16 mouse cellular contexts compared by ENCODE assay signal in genomic region chr4:83662301-83662700, GRCm38 (mm10).
"Had no signal": no experiment of that assay in that cellular context is flagged by ENCODE, and none has a peak within 500 bp of the region (broad histone marks: within the 10 kb centered on the region; RNA-seq: fewer than 3 reads in every experiment).

No protein-coding gene starts in this region.

- H3K27me3 ChIP-seq: neural tube, embryonic 12.5 days; neural tube, embryonic 13.5 days; neural tube, embryonic 15.5 days; stomach, embryonic 15.5 days had no signal

- H3K36me3 ChIP-seq: neural tube, embryonic 12.5 days; neural tube, embryonic 13.5 days; neural tube, embryonic 15.5 days; stomach, embryonic 15.5 days had no signal

- H3K9ac ChIP-seq: neural tube, embryonic 12.5 days; neural tube, embryonic 13.5 days; neural tube, embryonic 15.5 days; stomach, embryonic 15.5 days had no signal

- H3K27ac ChIP-seq: neural tube, embryonic 12.5 days; neural tube, embryonic 13.5 days; neural tube, embryonic 15.5 days; stomach, embryonic 15.5 days; stomach, postnatal 0 days had no signal

- H3K4me1 ChIP-seq: neural tube, embryonic 12.5 days; neural tube, embryonic 13.5 days; neural tube, embryonic 15.5 days; stomach, embryonic 15.5 days had no signal

- H3K9me3 ChIP-seq: neural tube, embryonic 12.5 days; neural tube, embryonic 13.5 days; stomach, embryonic 15.5 days had no signal

- H3K4me3 ChIP-seq: neural tube, embryonic 12.5 days; neural tube, embryonic 13.5 days; neural tube, embryonic 15.5 days; stomach, embryonic 15.5 days had no signal

- DNase-seq: right cerebral cortex, adult 18-20 months; right cerebral cortex, postnatal 14 days; right cerebral cortex, postnatal 25 days; right cerebral cortex, postnatal 4 days; spleen, adult 18-20 months; thymus, adult 18-20 months; thymus, adult 2 months; thymus, postnatal 14 days; thymus, postnatal 25 days; thymus, postnatal 36 days; thymus, postnatal 4 days had no signal
